Mouse (Mus musculus) CH12.LX (cell line): ENCODE measurements around the gene Galnt14.

Experiments used
- CHD2 ChIP-seq: IDR thresholded peaks from 2 replicates; pipeline ENCODE4 v1.6.1; 2011; ENCODE audit warnings: low read length, improper control_type of control experiment
- CTCF ChIP-seq, 2 experiments: IDR thresholded peaks in 1 of 2; conservative IDR thresholded peaks in 1 of 2; 2 replicates each; pipeline ENCODE4 v1.5.1; 2011 to 2012; ENCODE audit warnings: low read depth in 2 of 2, low read length in 2 of 2, improper control_type of control experiment in 1 of 2, inconsistent platforms in 1 of 2, mild to moderate bottlenecking in 1 of 2, moderate library complexity in 1 of 2
- EP300 ChIP-seq: IDR thresholded peaks from 2 replicates; pipeline ENCODE4 v1.6.1; 2011; ENCODE audit warnings: low read length, improper control_type of control experiment
- JUND ChIP-seq: conservative IDR thresholded peaks from 2 replicates; pipeline ENCODE4 v1.6.1; 2011; ENCODE audit warnings: low read depth, low read length, improper control_type of control experiment
- KAT2A ChIP-seq: IDR thresholded peaks from 2 replicates; pipeline ENCODE4 v1.6.1; 2012; ENCODE audit warnings: low read length, improper control_type of control experiment, inconsistent platforms; ENCODE audit not compliant: insufficient replicate concordance
- MAFK ChIP-seq: IDR thresholded peaks from 2 replicates; pipeline ENCODE4 v1.6.1; 2011; ENCODE audit warnings: low read length, improper control_type of control experiment; ENCODE audit not compliant: insufficient replicate concordance
- POLR2A ChIP-seq: IDR thresholded peaks from 2 replicates; pipeline ENCODE4 v1.6.1; 2011; ENCODE audit warnings: low read depth, mild to moderate bottlenecking, improper control_type of control experiment, low read length
- POLR2AphosphoS2 ChIP-seq: IDR thresholded peaks from 2 replicates; pipeline ENCODE4 v1.6.1; 2011; ENCODE audit warnings: low read depth, low read length, improper control_type of control experiment
- SIN3A ChIP-seq: IDR thresholded peaks from 2 replicates; pipeline ENCODE4 v1.6.1; 2012; ENCODE audit warnings: low read length, improper control_type of control experiment, inconsistent platforms
- TCF12 ChIP-seq: IDR thresholded peaks from 2 replicates; pipeline ENCODE4 v1.6.1; 2014; ENCODE audit warnings: low read depth, mild to moderate bottlenecking, inconsistent platforms, low read length, improper control_type of control experiment
- USF1 ChIP-seq: IDR thresholded peaks from 2 replicates; pipeline ENCODE4 v1.6.1; 2014; ENCODE audit warnings: low read depth, mild to moderate bottlenecking, inconsistent platforms, low read length, improper control_type of control experiment

- TF ChIP-seq MAFK (no peak), USF1 (no peak), CTCF (conservative IDR thresholded peaks at IDR 0.05 in 1 of 2, IDR thresholded peaks at IDR 0.05 in 1 of 2; ENCODE audit: low read depth in 2 of 2, low read length in 2 of 2) (no peak), JUND (no peak), POLR2A (no peak), CHD2 (no peak), EP300 (no peak), SIN3A (no peak), POLR2AphosphoS2 (no peak), TCF12 (no peak), KAT2A (no peak)
Measured at GRCm38 (mm10) chr17:73519350-73519749, 190.9 kb downstream of the Galnt14 start.
